Mouse (Mus musculus): Measurements from ENCODE around the gene Hsfy2. TPM values are rescaled to one million over a fixed set of nuclear protein-coding genes. Genes with fewer than 3 reads are reported as not detected.

Gene Hsfy2
- total RNA-seq (2021): not detected
- long read RNA-seq, experiment 1: 0 reads
- long read RNA-seq, experiment 2: 0 reads

GRCm38 (mm10) chr1:56637335-56637734 lies at the start of gene Hsfy2:
Gene Hsfy2 (minus strand): TSS chr1:56637435.
- DNase-seq: no peak

- no peak for DNase-seq
Observed at GRCm38 (mm10) chr1:56685053-56685557, 47.9 kb upstream of the Hsfy2 start.

GRCm38 (mm10) chr1:56684512-56684911 lies 47.3 kb upstream of the Hsfy2 start:
- DNase-seq: no peak

GRCm38 (mm10) chr1:56681258-56681657 lies 44.0 kb upstream of the Hsfy2 start:
- DNase-seq: no peak

- DNase-seq: no peak
Observed at GRCm38 (mm10) chr1:56675253-56675652, 38.0 kb upstream of the Hsfy2 start.

GRCm38 (mm10) chr1:56674601-56675000 lies 37.4 kb upstream of the Hsfy2 start:
- no peak for DNase-seq

GRCm38 (mm10) chr1:56671241-56671945 lies 34.2 kb upstream of the Hsfy2 start:
- DNase-seq: no peak

- DNase-seq: no peak
Observed at GRCm38 (mm10) chr1:56670509-56670908, 33.3 kb upstream of the Hsfy2 start.

GRCm38 (mm10) chr1:56664606-56665005 lies 27.4 kb upstream of the Hsfy2 start:
- no peak for DNase-seq

- no peak for DNase-seq
Observed at GRCm38 (mm10) chr1:56626824-56627223, 10.4 kb downstream of the Hsfy2 start.

- DNase-seq: no peak
Observed at GRCm38 (mm10) chr1:56624304-56624703, 12.9 kb downstream of the Hsfy2 start.

- no peak for DNase-seq
Observed at GRCm38 (mm10) chr1:56612384-56612783, 24.9 kb downstream of the Hsfy2 start.

All from heart, adult 18-20 months (tissue).